10 mouse cellular contexts compared by ENCODE assay signal in the genomic region with DNA sequence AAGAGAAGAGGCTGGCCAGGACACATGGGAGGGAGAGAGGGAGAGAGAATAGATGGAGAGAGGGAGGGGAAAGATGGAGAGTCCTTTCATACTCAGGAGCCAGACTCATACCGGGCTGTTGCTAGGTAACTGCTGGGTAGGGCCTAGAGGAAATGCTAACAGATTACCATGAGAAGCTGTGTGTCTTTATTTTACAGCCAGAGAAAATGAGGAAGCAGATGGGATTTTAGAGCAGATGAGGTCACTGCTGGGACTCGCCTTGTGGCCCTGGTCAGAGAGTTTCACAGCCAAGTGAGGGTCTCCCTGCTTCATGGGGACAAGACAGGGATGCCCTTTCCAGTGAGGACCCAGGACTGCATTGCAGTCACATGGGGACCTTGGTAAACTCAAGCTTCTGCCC. TPM values are rescaled to one million over a fixed set of nuclear protein-coding genes. Genes with fewer than 3 reads are reported as not detected.
DNase-seq lines count a peak whose midpoint lies in the region; ATAC-seq and TF ChIP-seq lines count a peak whose summit lies in the region.
"Had no signal": no experiment of that assay in that cellular context is flagged by ENCODE, and none has a peak within 500 bp of the region (broad histone marks: within the 10 kb centered on the region; RNA-seq: fewer than 3 reads in every experiment).

No protein-coding gene starts in this region.

- no peak for TF ChIP-seq EP300 in stomach, postnatal 0 days (optimal IDR thresholded peaks at IDR 0.05)

- H3K9ac ChIP-seq in forebrain, embryonic 13.5 days = no peak overlapping the region
- no peak overlapping the region for H3K9ac ChIP-seq in stomach, postnatal 0 days (ENCODE audit: low read length)

- H3K36me3 ChIP-seq in forebrain, embryonic 13.5 days (ENCODE audit: poor library complexity, severe bottlenecking) = no peaks in the 10 kb centered on the region
- H3K36me3 ChIP-seq in stomach, postnatal 0 days (ENCODE audit: control insufficient read depth, insufficient read depth, low read length) = no peaks in the 10 kb centered on the region

- no peak overlapping the region for H3K4me2 ChIP-seq in forebrain, embryonic 13.5 days
- no peak overlapping the region for H3K4me2 ChIP-seq in stomach, postnatal 0 days (replicated peaks; ENCODE audit: low read depth)

- H3K27me3 ChIP-seq in forebrain, embryonic 13.5 days = no peaks in the 10 kb centered on the region
- no peaks in the 10 kb centered on the region for H3K27me3 ChIP-seq in stomach, postnatal 0 days (ENCODE audit: control insufficient read depth, insufficient read depth, low read length)

- peak; percentile 11 for DNase-seq in right cerebral cortex, postnatal 25 days
- no peak for DNase-seq in right cerebral cortex, postnatal 4 days
- peak; percentile 38 for DNase-seq in stomach, postnatal 0 days (ENCODE audit: low spot score)
- DNase-seq in kidney, adult 18-20 months = no peak
- DNase-seq in gastrocnemius, adult 2 months = no peak
- no peak for DNase-seq in urinary bladder, postnatal 10 days (ENCODE audit: low spot score)
- DNase-seq: cerebellum, adult 9-11 months had no signal

- peaks cover 13% of the 10 kb centered on the region for H3K4me1 ChIP-seq in forebrain, embryonic 13.5 days
- 0 out of 2 replicates have a peak, but pooled peaks cover 2% of the 10 kb centered on the region for H3K4me1 ChIP-seq in stomach, postnatal 0 days (replicated peaks; ENCODE audit: control insufficient read depth, insufficient read depth)

- H3K9me3 ChIP-seq in forebrain, embryonic 13.5 days (replicated peaks) = no peaks in the 10 kb centered on the region
- H3K9me3 ChIP-seq in stomach, postnatal 0 days (ENCODE audit: control insufficient read depth, low read length) = no peaks in the 10 kb centered on the region

- WGBS in forebrain, embryonic 13.5 days = 23% methylated on average over 2 of the region's 2 CpGs
- WGBS in stomach, postnatal 0 days = 22% methylated on average over 2 of the region's 2 CpGs

- intact Hi-C loops in gastrocnemius, adult 2 months (cut with DNase I) = no loop called here

- H3K27ac ChIP-seq in forebrain, embryonic 13.5 days = peak overlapping the region; percentile 7; the same call in 1 of the 2 replicates
- no peak overlapping the region for H3K27ac ChIP-seq in stomach, postnatal 0 days (replicated peaks)
- no peak overlapping the region for H3K27ac ChIP-seq in gastrocnemius, adult 2 months

- H3K4me3 ChIP-seq in forebrain, embryonic 13.5 days = no peak overlapping the region
- H3K4me3 ChIP-seq in stomach, postnatal 0 days (ENCODE audit: low read depth, low read length) = no peak overlapping the region
- no peak overlapping the region for H3K4me3 ChIP-seq in gastrocnemius, adult 2 months
- H3K4me3 ChIP-seq: myocyte had no signal

- ATAC-seq in forebrain, embryonic 13.5 days = no peak
- ATAC-seq in megakaryocyte, adult 5-6 weeks (ENCODE audit: poor library complexity, severe bottlenecking) = peak; percentile 88
- peak; percentile 62 for ATAC-seq in stomach, postnatal 0 days (ENCODE audit: low FRiP score, low TSS enrichment)

- no peak for TF ChIP-seq CTCF in stomach, postnatal 0 days (IDR thresholded peaks at IDR 0.05; ENCODE audit: low read depth)
- TF ChIP-seq CTCF in gastrocnemius, adult 2 months (IDR thresholded peaks at IDR 0.05) = no peak

RNA-seq across cellular contexts. Expression of gene Poc1a, which starts 11.0 kb away (rescaled TPM):
- 17.7 and 21.6 TPM in 2 replicates for polyA plus RNA-seq in forebrain, embryonic 13.5 days (2015; fragmentation: Nextera tagmentation; extraction: Ambion mirVana)
- total RNA-seq in megakaryocyte, adult 5-6 weeks (2015) = 26.7 and 37.1 TPM in 2 replicates
- total RNA-seq in megakaryocyte, adult 5-6 weeks (2017) = 15.7 and 23.1 TPM in 2 replicates
- polyA plus RNA-seq in stomach, postnatal 0 days (2015; fragmentation: Nextera tagmentation; extraction: Ambion mirVana) = 13.0 and 13.3 TPM in 2 replicates
- total RNA-seq in gastrocnemius, adult 2 months (2021) = 1 to 10 TPM; 1.4 to 2.1 TPM

RNA-seq across cellular contexts. Expression of gene Alas1, which starts 21.4 kb away (rescaled TPM):
- 86.8 and 87.7 TPM in 2 replicates for polyA plus RNA-seq in forebrain, embryonic 13.5 days (2015; fragmentation: Nextera tagmentation; extraction: Ambion mirVana)
- total RNA-seq in megakaryocyte, adult 5-6 weeks (2015) = 84.6 and 91.1 TPM in 2 replicates
- 110 and 116 TPM in 2 replicates for total RNA-seq in megakaryocyte, adult 5-6 weeks (2017)
- 145 and 152 TPM in 2 replicates for polyA plus RNA-seq in stomach, postnatal 0 days (2015; fragmentation: Nextera tagmentation; extraction: Ambion mirVana)
- total RNA-seq in gastrocnemius, adult 2 months (2021) = 100 to 1,000 TPM; 209 to 290 TPM

RNA-seq across cellular contexts. Expression of gene Tlr9, which starts 47.5 kb away (rescaled TPM):
- not detected in 2 replicates for polyA plus RNA-seq in forebrain, embryonic 13.5 days (2015; fragmentation: Nextera tagmentation; extraction: Ambion mirVana)
- 47.5 and 51.3 TPM in 2 replicates for total RNA-seq in megakaryocyte, adult 5-6 weeks (2015)
- 7.4 and 10.9 TPM in 2 replicates for total RNA-seq in megakaryocyte, adult 5-6 weeks (2017)
- 0.05 and 0.07 TPM in 2 replicates for polyA plus RNA-seq in stomach, postnatal 0 days (2015; fragmentation: Nextera tagmentation; extraction: Ambion mirVana)
- under 1 TPM; 0.17 to 0.23 TPM for total RNA-seq in gastrocnemius, adult 2 months (2021)
- polyA plus RNA-seq: myocyte had no signal

Comparison
In these comparisons a context has a peak if more than half of its experiments do, and no peak if none do; other contexts are left out.
1. DNase-seq: peak in right cerebral cortex, postnatal 25 days (single experiment) and stomach, postnatal 0 days (single experiment); none in right cerebral cortex, postnatal 4 days (single experiment), kidney, adult 18-20 months (single experiment), gastrocnemius, adult 2 months (single experiment) and urinary bladder, postnatal 10 days (single experiment).
2. RNA of gene Poc1a, which starts 11.0 kb away (total RNA-seq): 15.7 to 37.1 TPM in megakaryocyte, adult 5-6 weeks; 1.4 to 2.1 TPM in gastrocnemius, adult 2 months; every median in the first group is over 4 times any median in the second.
3. RNA of gene Tlr9, which starts 47.5 kb away (total RNA-seq): 7.4 to 51.3 TPM in megakaryocyte, adult 5-6 weeks; 0.17 to 0.23 TPM in gastrocnemius, adult 2 months; every median in the first group is over 4 times any median in the second.